Mouse (Mus musculus) cerebellum, adult 18-20 months (tissue): ENCODE data around the gene Capg.

Source experiments
- DNase-seq, 2 experiments: peaks; one replicate each; pipeline ENCODE4 v3.0.0; 2021

Gene Capg

DNA sequence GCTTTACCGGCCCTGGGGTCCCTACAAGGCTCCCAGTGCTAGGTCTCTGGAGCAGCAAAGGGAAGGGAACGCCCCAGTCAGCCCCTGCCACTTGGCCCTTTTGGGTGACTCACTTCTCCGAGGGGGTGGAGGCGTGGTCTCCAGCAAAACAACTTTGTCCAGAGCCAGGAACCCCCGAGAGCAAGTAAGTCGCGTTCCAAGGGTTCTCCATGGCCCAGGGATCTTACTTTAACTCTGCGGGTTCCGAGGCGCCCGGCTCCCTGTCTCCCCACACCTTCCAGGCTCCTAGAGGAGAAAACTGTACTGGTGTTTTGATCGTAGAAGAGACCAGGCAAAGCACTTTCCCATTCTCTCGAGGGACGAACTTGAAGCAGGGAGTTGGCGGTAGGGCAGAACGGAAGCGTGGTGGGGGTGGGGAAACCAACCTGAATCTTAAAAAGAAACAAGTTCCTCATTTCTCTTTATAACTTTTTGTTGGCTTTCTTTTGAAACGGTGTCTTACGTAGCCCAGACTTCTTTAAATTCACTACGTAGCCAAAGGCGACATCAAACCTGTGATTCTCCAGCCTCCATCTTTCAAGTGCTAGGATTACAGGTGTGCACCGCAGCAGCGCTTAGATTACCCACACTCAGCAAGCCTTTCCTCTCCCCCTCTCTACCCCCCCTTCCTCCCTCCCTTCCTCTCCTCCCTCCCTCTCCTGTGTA lies at the start of gene Capg:
TSS of gene Capg (plus strand) at position 109 of the 705 bp plus-strand sequence.
- no peak for DNase-seq

GRCm38 (mm10) chr6:72498950-72499349 lies 45.2 kb upstream of the Capg start:
- DNase-seq = no peak

GRCm38 (mm10) chr6:72503309-72503708 lies 40.9 kb upstream of the Capg start:
- no peak for DNase-seq

DNA sequence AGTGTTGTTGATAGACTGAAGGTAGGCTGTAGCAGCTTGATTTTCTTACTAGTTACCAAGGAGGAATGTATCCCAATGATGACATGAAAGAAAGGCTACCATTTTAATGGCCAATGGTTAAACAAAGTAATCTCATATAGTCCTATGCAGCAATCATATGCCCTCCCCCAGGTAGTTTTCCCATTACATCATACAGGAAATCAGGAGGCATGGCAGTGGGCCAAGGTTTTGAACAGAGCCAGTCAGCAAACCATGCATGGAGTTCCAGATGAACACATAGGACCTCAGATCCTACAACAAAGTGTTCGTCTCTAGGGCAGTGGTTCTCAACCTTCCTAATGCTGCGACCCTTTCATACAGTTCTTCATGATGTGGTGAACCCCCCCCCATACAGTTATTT lies 40.3 kb upstream of the Capg start:
- DNase-seq = no peak

- no peak for DNase-seq
Observed at GRCm38 (mm10) chr6:72506104-72506503, 38.1 kb upstream of the Capg start.

GRCm38 (mm10) chr6:72508596-72508995 lies 35.6 kb upstream of the Capg start:
- DNase-seq = no peak

DNA sequence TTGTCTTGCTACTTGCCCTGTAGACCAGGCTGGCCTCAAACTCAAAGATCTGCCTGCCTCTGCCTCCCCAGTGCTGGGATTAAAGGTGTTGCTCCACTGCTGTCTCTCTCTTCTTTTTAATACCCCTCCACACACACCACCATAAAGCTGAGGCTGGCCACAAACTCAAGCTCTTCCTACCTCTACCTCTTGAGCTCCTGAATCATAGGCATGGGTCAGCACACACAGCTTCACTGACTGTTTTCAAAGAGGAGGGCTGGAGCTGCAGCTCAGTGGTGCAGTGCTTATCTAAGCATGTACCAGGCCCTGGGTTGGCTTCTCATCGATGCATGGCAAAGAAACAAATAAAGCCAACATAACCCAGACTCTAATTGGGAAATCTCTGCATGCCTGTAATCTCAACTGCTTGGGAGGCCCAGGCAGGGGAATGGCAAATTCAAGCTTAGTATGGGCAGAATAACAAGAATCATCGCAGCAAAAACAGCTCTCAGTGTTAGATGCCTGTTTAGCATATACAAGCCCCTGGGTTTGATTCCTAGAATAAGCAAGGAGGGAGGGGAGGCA lies 34.2 kb upstream of the Capg start:
- DNase-seq = no peak

DNA sequence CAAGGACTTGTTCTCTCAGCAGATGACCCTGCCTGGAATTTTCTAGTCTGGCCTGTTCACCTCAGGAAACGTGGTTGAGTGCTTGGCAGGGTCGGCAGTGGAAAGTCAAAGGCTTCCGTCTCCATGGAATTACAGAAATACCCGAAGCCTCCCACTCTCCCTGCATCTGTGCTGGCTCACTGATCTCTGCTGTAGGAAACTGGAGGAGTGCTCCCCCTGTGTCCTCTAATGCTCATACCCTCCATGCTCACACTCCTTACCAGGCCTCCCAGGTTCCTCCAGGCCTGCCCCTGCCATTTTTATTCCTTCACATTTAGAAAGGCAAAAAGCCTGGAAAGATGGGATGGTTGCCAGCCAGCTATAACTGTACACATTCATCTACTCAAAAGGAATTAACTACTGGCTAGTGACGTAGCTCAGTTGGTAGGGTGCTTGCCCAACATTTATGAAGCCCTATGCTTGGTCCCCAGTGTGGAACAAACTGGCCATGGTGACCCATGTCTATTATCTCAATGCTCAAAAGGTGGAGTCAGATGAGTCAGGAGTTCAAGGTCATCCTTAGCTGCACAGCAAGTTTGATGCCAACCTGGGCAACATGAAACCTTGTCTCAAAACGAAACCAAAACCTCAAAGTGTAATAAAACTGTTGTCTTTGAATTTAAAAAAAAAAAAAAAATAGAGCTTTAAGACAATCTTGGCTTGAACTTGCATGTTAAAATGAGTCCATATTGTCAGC lies 33.3 kb upstream of the Capg start:
- no peak for DNase-seq

DNA sequence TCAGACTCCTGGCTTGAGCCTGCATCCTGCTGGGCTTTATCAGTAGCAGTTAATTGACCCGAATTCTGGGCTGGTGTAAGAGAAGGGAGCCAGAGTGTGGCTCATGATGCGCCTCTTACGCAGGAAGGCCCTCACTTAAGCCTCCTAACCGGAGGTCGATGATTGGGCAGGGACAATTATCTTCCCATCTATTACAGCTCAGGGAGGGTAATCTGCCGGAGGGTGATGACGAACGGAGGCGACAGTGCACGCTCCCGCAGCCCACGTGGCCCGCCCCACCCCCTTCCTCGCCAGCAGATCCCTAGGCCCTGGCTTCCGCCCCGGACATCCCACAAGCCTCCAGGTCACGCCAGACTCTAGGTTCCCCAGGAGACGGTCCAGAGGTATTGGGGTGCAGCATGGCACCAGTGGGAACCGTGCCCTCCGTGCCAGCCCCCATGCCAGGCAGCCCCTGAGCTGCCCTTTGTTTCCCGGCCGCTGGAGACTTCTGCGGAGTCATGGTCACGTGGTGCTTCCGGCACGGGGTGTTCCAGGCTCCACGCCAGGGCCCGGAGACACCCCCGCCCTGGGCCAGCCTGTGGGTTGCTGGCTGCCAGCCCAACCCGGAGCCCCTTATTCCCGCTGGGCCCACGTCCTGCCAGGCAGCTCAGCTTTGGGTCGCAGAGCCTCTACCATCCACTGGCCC lies 31.7 kb upstream of the Capg start:
- peak; percentile 73 to 85 for DNase-seq

DNA sequence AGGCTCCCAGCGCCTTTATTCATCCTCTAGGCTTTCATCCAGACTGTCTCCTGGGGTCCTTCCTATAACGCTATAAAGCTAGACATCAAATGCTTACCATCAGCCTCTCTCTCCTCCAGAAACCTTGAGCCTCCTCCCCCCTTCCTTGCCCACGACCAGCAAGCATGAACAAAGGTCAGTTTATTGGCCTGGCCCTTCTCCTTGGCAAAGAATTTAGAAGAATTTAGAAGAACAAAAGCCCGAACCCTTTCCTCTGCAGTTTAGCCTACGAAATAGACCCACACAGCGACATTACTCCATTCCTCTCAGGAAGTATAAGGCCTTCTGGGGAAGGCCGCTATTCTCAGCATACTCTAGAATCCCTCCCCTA lies 31.1 kb upstream of the Capg start:
- DNase-seq = no peak

GRCm38 (mm10) chr6:72515644-72516043 lies 28.5 kb upstream of the Capg start:
- DNase-seq = no peak

DNA sequence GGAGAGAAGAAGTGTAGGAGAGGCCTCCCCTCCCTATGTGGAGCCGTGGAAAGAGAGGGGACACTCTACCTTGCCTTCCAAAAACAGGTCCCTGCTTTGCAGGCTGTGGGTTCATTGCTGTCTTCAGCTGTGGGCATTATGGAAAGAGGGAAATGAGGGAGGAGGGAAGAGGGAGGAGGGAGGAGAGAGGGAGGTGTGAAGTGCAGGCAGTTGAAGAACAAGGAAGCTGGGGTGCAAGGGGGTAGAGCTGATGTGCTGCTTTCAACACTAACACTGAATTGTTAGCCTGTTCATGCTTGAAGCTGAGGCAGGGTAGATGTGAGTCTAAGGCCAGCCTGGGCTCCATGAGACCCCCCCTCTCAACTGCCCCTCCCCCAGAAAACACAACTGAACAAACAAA lies 25.3 kb upstream of the Capg start:
- DNase-seq = no peak

GRCm38 (mm10) chr6:72519303-72519702 lies 24.9 kb upstream of the Capg start:
- DNase-seq = no peak

DNA sequence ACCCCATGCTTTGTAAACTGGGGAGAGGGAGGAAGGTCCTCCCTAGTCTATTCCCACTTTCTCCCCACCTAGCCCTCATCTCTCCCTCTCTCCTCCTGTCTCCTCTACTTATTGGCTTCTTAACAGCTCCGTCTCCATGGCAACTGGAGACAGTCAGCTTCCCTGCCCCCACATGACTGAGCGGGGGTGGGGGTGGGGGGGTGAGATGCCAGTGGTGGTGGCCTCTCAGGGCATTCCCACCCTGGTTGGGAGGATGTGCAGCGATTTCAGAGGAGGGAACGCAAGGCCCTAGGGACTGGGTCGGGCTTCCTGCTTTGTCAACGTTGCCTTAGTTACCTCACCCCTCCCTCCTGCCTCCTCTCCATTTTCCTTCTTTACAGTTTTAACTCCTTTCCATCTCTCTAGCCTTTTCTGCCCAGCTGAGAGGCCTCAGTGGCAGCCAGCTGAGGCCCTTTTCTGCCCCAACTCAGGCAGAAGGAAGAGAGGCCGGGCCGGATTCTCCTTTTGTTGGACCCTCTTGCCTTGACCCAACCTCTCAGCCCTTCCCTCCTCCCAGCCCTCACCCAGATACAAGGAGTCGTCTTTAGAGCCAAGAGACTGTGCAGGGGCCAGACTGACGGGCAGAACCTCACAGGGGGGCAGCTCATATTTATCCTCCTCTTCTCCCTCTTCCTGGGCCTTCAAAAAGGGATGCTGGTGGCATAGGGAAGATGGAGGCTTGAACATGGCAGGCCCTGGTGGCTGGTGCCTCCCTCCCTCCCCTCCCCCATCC lies 24.1 kb upstream of the Capg start:
- no peak for DNase-seq

- DNase-seq = no peak
Observed at GRCm38 (mm10) chr6:72520904-72521303, 23.3 kb upstream of the Capg start.

- no peak for DNase-seq
Observed at GRCm38 (mm10) chr6:72521607-72522006, 22.6 kb upstream of the Capg start, which contains the start of gene Sh2d6. Gene Sh2d6, minus strand, starts transcription at chr6:72521707.

GRCm38 (mm10) chr6:72522288-72522687 lies 21.9 kb upstream of the Capg start:
- DNase-seq = no peak

DNA sequence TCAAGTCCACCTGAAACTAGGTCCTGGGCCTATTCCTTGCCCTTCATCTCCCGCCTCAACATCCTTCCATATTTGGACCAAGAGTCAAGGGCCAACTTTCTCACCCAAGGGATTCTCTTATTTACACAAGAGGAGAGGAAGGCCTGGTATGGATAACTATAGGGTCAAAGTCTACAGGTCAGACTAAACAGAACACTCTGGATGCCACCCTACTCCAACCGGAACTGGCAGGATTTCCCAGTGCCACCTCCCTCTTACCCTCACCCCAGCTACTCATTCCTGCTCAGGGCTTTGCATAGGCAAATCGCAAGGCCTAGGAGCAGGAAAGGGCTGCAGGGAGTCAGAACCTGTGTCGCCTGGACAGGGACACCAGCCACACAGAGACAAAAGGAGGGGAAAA lies 21.0 kb upstream of the Capg start:
- DNase-seq = no peak

- DNase-seq = no peak
Observed at GRCm38 (mm10) chr6:72524160-72524559, 20.0 kb upstream of the Capg start.

DNA sequence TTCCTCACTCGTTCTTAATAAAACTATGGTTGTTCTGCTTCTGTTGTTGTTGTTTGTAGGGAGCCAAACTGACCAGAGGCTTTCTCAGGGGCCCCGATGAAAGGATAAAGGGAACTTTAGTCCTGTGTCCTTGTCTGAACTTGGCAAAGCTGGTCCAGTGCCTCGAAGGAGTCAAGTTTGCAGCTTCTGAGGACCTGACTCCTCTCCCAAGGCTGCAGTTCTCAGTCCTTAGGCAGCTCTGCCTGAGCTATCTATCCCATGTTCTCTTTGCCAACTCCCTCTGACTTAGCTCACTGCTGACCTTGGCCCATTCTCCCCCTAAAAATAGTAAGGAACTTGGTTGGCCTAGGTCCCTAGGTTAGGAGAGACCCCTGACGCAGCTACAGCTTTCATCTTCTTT lies 17.1 kb upstream of the Capg start:
- no peak for DNase-seq

- DNase-seq = no peak
Observed at GRCm38 (mm10) chr6:72528410-72529151, 15.6 kb upstream of the Capg start.

- DNase-seq = no peak
Observed at GRCm38 (mm10) chr6:72532580-72532979, 11.6 kb upstream of the Capg start.
